Mouse (Mus musculus) testis, adult 2 months (tissue): ENCODE measurements around the gene Nsdhl.

Source experiments
- CTCF ChIP-seq: fragments of 200-500 bp; IDR thresholded peaks from 2 replicates; pipeline ENCODE4 v1.5.1; 2012; ENCODE audit warnings: low read depth, mild to moderate bottlenecking, inconsistent platforms, low read length, moderate library complexity; ENCODE audit not compliant: control insufficient read depth, insufficient read depth, insufficient replicate concordance
- POLR2A ChIP-seq: fragments of 200-500 bp; IDR thresholded peaks from 2 replicates; pipeline ENCODE4 v1.6.1; 2012; ENCODE audit warnings: low read depth, mild to moderate bottlenecking, inconsistent platforms, low read length, moderate library complexity; ENCODE audit not compliant: control insufficient read depth

- TF ChIP-seq CTCF = no peak
- TF ChIP-seq POLR2A = no peak
Observed at GRCm38 (mm10) chrX:73003110-73003509, 84.8 kb downstream of the Nsdhl start.
